Mouse (Mus musculus) bone marrow, adult 2 months (tissue): ENCODE measurements around the gene Ctnna2.

Experiments used
- CTCF ChIP-seq: fragments of 200-500 bp; IDR thresholded peaks from 2 replicates; pipeline ENCODE4 v1.5.1; 2011; ENCODE audit warnings: low read length, control low read depth; ENCODE audit not compliant: control insufficient read depth, insufficient read depth
- POLR2A ChIP-seq: fragments of 200-500 bp; IDR thresholded peaks from 2 replicates; pipeline ENCODE4 v1.6.1; 2011; ENCODE audit warnings: low read depth, mild to moderate bottlenecking, control low read depth, low read length, borderline replicate concordance; ENCODE audit not compliant: control insufficient read depth

DNA sequence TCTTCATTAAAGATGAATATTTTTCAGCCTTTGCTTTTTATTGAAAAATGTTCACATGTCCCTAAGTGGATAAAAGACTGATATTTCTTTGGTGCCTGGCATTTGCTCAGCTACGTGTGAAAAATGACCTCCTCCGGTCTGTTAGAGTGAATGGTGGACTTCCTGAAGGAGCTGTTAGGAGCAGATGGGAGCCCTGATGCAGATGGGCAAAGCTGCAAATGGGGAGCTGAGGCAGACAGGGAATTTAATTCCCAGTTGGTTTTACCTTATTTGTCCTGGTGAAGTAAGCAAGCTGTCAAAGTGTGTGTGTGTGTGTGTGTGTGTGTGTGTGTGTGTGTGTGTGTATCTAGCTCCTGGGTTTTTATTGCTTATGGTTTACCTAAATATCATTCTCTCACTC lies 966.3 kb downstream of the Ctnna2 start:
- TF ChIP-seq CTCF (no peak), POLR2A (no peak)
